Mouse (Mus musculus) layer of hippocampus, postnatal 10 days (tissue): ENCODE results near the gene Olfr616. TPM values are rescaled to one million over a fixed set of nuclear protein-coding genes. Genes with fewer than 3 reads are reported as not detected.
"Not testable (repeated sequence)": the region's sequence is repeated elsewhere in the genome, so short reads cannot be mapped to it uniquely, and the experiment has no call there.

Experiments used
- DNase-seq, 2 experiments: peaks; one replicate each; pipeline ENCODE4 v3.0.0; 2021; ENCODE audit warnings: low spot score in 2 of 2
- long read RNA-seq: library from polyadenylated mRNA; stranded (forward); transcript quantifications from one replicate; pipeline ENCODE4 v2.0.0, GENCODE M21; 2023
- microRNA-seq, 2 experiments: library from miRNA; unstranded; fragments of <30 nt; microRNA quantifications; one replicate each; pipeline ENCODE4 v1.2.0; 2021
- total RNA-seq, 2 experiments: library from RNA; stranded (reverse); gene quantifications; 2 replicates each; pipeline ENCODE4 v1.2.3; 2021

Olfr616 gene
- not detected for total RNA-seq
- long read RNA-seq: 0 reads

- DNase-seq: no peak
Observed at GRCm38 (mm10) chr7:103569043-103569442, at the start of gene Olfr616. Olfr616 (minus strand) TSS chr7:103569143.

- no peak for DNase-seq
Observed at GRCm38 (mm10) chr7:103612434-103612833, 43.5 kb upstream of the Olfr616 start, which contains the start of gene Olfr620. Olfr620 (minus strand) TSS chr7:103612534.

GRCm38 (mm10) chr7:103607425-103607824 is 38.5 kb upstream of the Olfr616 start:
- no peak for DNase-seq

GRCm38 (mm10) chr7:103600275-103600674 is 31.3 kb upstream of the Olfr616 start, which contains the start of gene Olfr619:
Olfr619 (plus strand) TSS chr7:103600575.
- no peak for DNase-seq

GRCm38 (mm10) chr7:103589803-103590202 is 20.9 kb upstream of the Olfr616 start, which contains the start of gene Olfr618:
Olfr618 (plus strand) TSS chr7:103590103.
- no peak for DNase-seq

GRCm38 (mm10) chr7:103572761-103573160 is 3.8 kb upstream of the Olfr616 start, which contains the start of gene Olfr617:
Olfr617 (plus strand) TSS chr7:103573061.
- DNase-seq: no peak

- no peak for DNase-seq
Observed at GRCm38 (mm10) chr7:103555779-103556178, 13.2 kb downstream of the Olfr616 start, which contains the start of gene Olfr615. Olfr615 (plus strand) TSS chr7:103556079.

GRCm38 (mm10) chr7:103547774-103548173 is 21.2 kb downstream of the Olfr616 start, which contains the start of gene Olfr613:
Olfr613 (plus strand) TSS chr7:103548074.
- no peak for DNase-seq

- DNase-seq: not testable (repeated sequence)
Observed at GRCm38 (mm10) chr7:103542617-103543016, 26.3 kb downstream of the Olfr616 start, which contains the start of gene Olfr612. Olfr612 (minus strand) TSS chr7:103542717.

GRCm38 (mm10) chr7:103520746-103521145 is 48.2 kb downstream of the Olfr616 start, which contains the start of gene Olfr611:
Olfr611 (minus strand) TSS chr7:103520846.
- DNase-seq: not testable (repeated sequence)

Small RNAs within 50 kb of the gene (microRNA-seq; reads per million reads assigned to microRNA genes)
- gene Gm26506: 0 reads per million in 2 experiments

Other genes with a start within 250 kb of the Olfr616 start
- gene Olfr598, start 245.6 kb downstream of the Olfr616 start, total RNA-seq: not detected
- not detected for gene Olfr599, start 233.2 kb downstream of the Olfr616 start, total RNA-seq
- gene Olfr600, start 219.5 kb downstream of the Olfr616 start, total RNA-seq: not detected
- gene Olfr601, start 206.5 kb downstream of the Olfr616 start, total RNA-seq: not detected
- not detected for gene Olfr603, start 183.0 kb downstream of the Olfr616 start, total RNA-seq
- gene Usp17lc, start 154.1 kb downstream of the Olfr616 start, total RNA-seq: not detected
- gene Olfr605, start 123.7 kb downstream of the Olfr616 start, total RNA-seq: not detected
- gene Olfr606, start 120.1 kb downstream of the Olfr616 start, total RNA-seq: not detected
- gene Olfr607, start 105.0 kb downstream of the Olfr616 start, total RNA-seq: not detected
- gene Olfr608, start 99.3 kb downstream of the Olfr616 start, total RNA-seq: not detected
- gene Olfr609, start 71.1 kb downstream of the Olfr616 start, total RNA-seq: not detected
- gene Olfr610, start 57.0 kb downstream of the Olfr616 start, total RNA-seq: not detected
- not detected for gene Olfr611, start 48.3 kb downstream of the Olfr616 start, total RNA-seq
- not detected for gene Olfr612, start 26.4 kb downstream of the Olfr616 start, total RNA-seq
- gene Olfr613, start 21.1 kb downstream of the Olfr616 start, total RNA-seq: not detected
- not detected for gene Olfr615, start 13.1 kb downstream of the Olfr616 start, total RNA-seq
- gene Olfr617, start 3.9 kb upstream of the Olfr616 start, total RNA-seq: not detected
- not detected for gene Olfr618, start 21.0 kb upstream of the Olfr616 start, total RNA-seq
- not detected for gene Olfr619, start 31.4 kb upstream of the Olfr616 start, total RNA-seq
- not detected for gene Olfr620, start 43.4 kb upstream of the Olfr616 start, total RNA-seq
- gene Olfr622, start 73.6 kb upstream of the Olfr616 start, total RNA-seq: not detected
- not detected for gene Olfr623, start 94.6 kb upstream of the Olfr616 start, total RNA-seq
- gene Olfr624, start 102.0 kb upstream of the Olfr616 start, total RNA-seq: under 1 TPM in 1 of 2 experiments, not detected in 1; 0.21 TPM
- not detected for gene Olfr625-ps1, start 113.6 kb upstream of the Olfr616 start, total RNA-seq
- not detected for gene Olfr243, start 145.5 kb upstream of the Olfr616 start, total RNA-seq
- gene Olfr628, start 161.2 kb upstream of the Olfr616 start, total RNA-seq: not detected
- not detected for gene Olfr629, start 175.8 kb upstream of the Olfr616 start, total RNA-seq
- gene Olfr630, start 188.2 kb upstream of the Olfr616 start, total RNA-seq: not detected
- gene Olfr69, start 202.5 kb upstream of the Olfr616 start, total RNA-seq: not detected
- not detected for gene Olfr68, start 210.6 kb upstream of the Olfr616 start, total RNA-seq
- gene Olfr67, start 222.7 kb upstream of the Olfr616 start, total RNA-seq: not detected
- gene Hbb-bt, start 244.9 kb upstream of the Olfr616 start, total RNA-seq: 10 to 100 TPM; 83.8 to 97.7 TPM